Mouse (Mus musculus) adrenal gland, adult 18-20 months (tissue): ENCODE data around the gene Leng1. TPM values are rescaled to one million over a fixed set of nuclear protein-coding genes. Genes with fewer than 3 reads are reported as not detected.
"Not testable (repeated sequence)": the region's sequence is repeated elsewhere in the genome, so short reads cannot be mapped to it uniquely, and the experiment has no call there.

ENCODE experiments used
- DNase-seq, 2 experiments: peaks; one replicate each; pipeline ENCODE4 v3.0.0; 2021 to 2022; ENCODE audit warnings: low spot score in 2 of 2
- long read RNA-seq, 2 experiments: library from polyadenylated mRNA; stranded (forward); transcript quantifications; one replicate each; pipeline ENCODE4 v2.0.0; 2021
- total RNA-seq, 2 experiments: library from RNA; stranded (reverse); gene quantifications; 1 replicate in 1 of 2; 2 replicates in 1 of 2; pipeline ENCODE4 v1.2.3; 2021

Leng1 gene
- total RNA-seq: 10 to 100 TPM; 14.0 to 14.2 TPM
- long read RNA-seq, experiment 1, transcript Leng1-201 (4 exons, 2,222 nt): major isoform, 19 of 19 reads
- long read RNA-seq, experiment 1, partial matches to known transcripts: 0 of 19 reads
- long read RNA-seq, experiment 1, other reads (novel, unspliced or antisense): 0 of 19 reads
- long read RNA-seq, experiment 2, transcript Leng1-201 (4 exons, 2,222 nt): major isoform, 56 of 58 reads
- long read RNA-seq, experiment 2, partial matches to known transcripts: 1 of 58 reads
- long read RNA-seq, experiment 2, other reads (novel, unspliced or antisense): 1 of 58 reads

GRCm38 (mm10) chr7:3665215-3666114, at the start of gene Leng1:
TSS of gene Leng1 (minus strand) at chr7:3665840.
- peak; percentile 91 to 92 for DNase-seq

DNA sequence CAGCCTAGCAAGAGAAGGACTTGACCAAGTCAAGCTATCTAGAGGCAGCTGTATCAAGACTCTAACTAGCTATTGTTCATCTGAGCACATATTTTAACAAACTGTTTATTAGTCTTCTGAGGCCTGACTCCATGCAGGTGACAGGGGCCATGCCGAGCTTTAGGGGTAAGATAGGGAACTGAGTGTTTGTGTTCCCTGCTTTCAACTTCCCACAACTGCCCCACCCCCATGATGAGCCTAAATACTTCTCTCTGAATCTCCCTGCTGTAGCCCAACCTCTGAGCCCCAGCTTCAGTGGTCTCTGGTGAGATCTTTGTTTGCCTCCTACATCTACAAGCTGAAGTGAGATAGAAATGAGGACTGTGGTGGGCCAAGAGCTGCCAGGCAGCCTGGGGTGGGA, 49.6 kb upstream of the Leng1 start:
- no peak for DNase-seq

DNA sequence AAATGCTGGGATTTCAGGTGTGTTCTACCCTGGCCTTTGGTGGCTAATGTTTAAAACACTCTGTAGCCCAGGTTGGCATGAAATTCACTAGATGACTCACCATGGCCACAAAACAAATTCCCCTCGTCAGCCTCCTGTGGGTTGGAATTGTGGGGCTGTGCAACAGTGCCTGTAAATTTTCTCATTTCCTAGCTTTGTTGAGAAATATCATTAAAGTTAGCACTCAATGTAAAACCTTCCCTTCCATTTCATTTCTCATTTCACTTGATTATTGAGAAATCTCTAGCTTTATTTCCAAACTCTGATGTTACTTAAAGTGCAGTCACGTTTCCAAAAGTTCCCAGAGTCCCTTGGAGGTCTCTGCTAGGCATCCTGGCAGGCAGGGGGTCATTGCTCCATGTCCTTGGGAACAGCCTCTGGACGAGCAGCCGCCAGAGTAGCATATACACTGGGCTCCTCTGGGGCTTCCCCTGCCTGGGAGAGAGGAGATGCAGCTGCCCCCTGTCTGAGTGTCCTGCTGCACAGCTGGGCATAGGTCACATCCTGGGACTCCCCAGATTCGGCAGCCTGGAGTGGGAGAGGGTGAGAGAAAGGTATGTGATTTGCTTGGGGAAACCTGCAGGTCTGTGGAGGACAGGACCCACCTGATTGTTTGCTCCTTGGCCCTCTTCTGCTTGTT, 46.8 kb upstream of the Leng1 start:
- no peak for DNase-seq

DNA sequence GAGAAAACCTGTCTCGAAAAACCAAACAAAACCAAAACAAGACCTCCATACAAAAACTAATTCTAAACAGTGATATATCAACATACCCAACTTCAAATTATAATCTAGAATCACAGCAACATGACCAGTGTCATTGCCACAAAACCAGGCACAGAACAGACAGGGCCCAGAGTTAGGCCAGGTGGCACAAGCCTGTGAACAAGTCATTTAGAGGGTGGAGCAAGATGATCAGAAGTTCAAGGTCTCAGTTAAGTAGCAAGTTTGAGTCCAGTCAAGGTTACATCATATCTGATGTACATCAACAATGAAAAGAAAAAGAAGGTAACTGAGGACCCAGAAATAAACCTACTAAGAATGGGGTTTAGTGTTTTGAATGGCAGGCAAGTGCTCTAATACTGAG, 43.4 kb upstream of the Leng1 start:
- no peak for DNase-seq

DNA sequence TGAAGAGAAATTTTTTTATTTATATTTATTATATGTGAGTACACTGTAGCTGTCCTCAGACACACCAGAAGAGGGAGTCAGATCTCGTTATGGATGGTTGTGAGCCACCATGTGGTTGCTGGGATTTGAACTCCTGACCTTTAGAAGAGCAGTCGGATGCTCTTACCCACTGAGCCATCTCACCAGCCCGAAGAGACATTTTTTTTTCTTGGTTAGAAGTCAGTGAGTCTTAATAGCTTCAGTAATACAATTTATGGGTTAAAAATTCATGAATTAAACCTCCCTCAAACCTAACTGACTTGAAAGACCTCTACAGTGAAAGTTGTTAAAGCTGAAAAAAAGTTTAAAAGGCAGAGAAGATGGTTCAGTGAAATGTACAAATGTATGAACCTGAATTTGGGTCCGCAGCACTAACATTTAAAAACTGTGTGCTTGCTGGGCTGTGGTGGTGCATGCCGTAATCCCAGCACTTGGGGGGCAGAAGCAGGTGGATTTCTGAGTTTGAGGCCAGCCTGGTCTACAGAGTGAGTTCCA, 42.9 kb upstream of the Leng1 start:
- not testable (repeated sequence) for DNase-seq

GRCm38 (mm10) chr7:3707568-3708413, 42.2 kb upstream of the Leng1 start:
- no peak for DNase-seq

DNA sequence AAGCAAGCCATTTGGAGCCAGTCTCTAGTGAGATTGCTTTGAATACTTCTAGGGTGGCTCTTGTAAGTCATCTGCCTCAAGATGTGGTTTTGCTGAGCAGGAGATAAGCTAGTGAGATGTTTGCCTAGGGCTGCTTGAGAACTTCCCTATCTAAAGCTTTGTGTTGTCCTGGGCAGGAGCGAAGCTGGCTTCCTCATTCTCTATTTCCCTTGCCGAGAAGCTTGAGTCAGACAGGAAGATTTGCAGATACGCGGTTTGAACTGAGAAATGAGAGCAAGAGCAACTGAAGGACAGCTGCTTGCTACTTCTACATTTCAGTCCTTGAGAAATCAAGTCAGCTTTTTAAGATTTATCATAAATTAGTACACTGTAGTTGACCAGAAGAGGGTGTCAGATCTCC, 41.4 kb upstream of the Leng1 start:
- no peak for DNase-seq

DNA sequence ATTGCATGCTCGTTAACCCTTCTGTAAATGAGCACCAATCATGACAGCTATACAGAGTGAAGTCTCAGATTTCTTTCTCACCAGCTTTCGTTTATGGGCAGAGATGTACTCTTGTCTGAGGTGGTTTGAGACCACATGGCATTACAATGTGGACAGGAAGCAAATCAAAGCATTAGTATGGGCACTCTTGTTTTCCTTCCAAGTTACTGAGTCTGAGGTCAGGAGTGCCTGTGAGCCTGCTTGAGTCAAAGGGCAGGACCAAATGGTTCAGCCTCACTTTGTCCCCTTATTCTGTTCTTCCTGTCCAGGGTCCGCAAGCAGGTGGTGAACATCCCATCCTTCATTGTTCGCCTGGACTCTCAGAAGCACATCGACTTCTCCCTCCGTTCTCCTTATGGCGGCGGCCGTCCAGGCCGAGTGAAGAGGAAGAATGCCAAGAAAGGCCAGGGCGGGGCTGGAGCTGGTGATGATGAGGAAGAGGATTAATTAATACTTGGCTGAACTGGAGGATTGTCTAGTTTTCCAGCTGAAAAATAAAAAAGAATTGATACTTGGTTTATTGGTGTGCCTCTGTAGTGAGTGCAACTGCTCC, 40.8 kb upstream of the Leng1 start:
- DNase-seq: no peak

GRCm38 (mm10) chr7:3705911-3706310, 40.3 kb upstream of the Leng1 start:
- no peak for DNase-seq

- not testable (repeated sequence) for DNase-seq
These were observed 39.8 kb upstream of the Leng1 start for GRCm38 (mm10) chr7:3705461-3705860.

GRCm38 (mm10) chr7:3704475-3704874, 38.8 kb upstream of the Leng1 start:
- DNase-seq: no peak

DNA sequence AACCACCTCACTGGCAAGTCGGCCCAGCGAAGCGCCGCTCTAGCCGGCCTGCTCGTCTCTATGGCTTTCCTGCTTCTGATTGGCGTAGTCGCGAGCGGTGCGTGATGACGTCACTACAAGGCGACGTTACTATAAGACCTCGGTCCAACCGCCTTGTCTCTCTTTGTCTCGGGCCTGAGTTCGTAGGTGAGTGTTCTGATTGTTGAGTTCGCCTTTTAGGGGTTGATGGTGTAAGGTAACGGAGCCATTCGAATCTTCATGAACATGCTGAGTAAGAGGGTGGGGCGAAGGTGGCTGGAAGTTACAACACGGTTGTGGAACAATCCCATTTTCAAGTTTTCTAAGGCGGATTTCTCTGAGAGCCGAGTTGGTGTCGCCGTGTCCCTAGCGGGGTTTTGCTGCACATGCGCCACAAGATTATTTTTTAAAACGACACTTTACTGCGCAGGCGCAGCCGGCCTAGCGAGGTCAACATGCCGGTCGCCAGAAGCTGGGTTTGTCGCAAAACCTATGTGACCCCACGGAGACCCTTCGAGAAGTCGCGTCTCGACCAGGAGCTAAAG, 38.3 kb upstream of the Leng1 start, which contains the start of gene Rps9:
Rps9 (plus strand) TSS at position 115 of the 563 bp plus-strand sequence.
- peak; percentile 91 to 95 for DNase-seq

- DNase-seq: no peak
These were observed 37.7 kb upstream of the Leng1 start for GRCm38 (mm10) chr7:3703148-3703878.

- DNase-seq: no peak
These were observed 32.8 kb upstream of the Leng1 start for GRCm38 (mm10) chr7:3698471-3698870.

DNA sequence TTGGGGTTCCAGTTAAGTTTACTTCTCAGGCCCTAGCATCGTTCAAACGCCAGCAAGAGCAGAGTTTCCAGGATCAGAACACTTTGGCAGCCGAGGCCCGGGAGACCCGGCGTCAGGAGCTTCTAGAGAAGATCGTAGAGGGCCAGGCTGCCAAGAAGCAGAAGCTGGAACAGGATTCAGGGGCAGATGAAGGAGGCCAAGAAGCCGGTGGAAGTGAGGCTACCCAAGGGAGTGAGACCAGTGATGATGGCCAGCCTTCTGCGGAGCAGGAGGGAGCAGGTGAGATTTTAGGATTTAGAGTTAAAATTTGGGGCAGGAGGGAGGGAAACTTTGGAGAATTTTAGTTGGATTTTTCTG, 29.3 kb upstream of the Leng1 start:
- not testable (repeated sequence) for DNase-seq

GRCm38 (mm10) chr7:3694076-3694948, 28.7 kb upstream of the Leng1 start:
- peak; percentile 65 to 67 for DNase-seq

- DNase-seq: no peak
These were observed 28.1 kb upstream of the Leng1 start for GRCm38 (mm10) chr7:3693809-3694075.
